ENCODE assay signal across 25 mouse cellular contexts in genomic region chr5:30591786-30592185, GRCm38 (mm10). TPM values are rescaled to one million over a fixed set of nuclear protein-coding genes. Genes with fewer than 3 reads are reported as not detected.
DNase-seq lines count a peak whose midpoint lies in the region; ATAC-seq and TF ChIP-seq lines count a peak whose summit lies in the region.
"Had no signal": no experiment of that assay in that cellular context is flagged by ENCODE, and none has a peak within 500 bp of the region (broad histone marks: within the 10 kb centered on the region; RNA-seq: fewer than 3 reads in every experiment).

No protein-coding gene starts in this region.

- peaks cover 47% of the 10 kb centered on the region for H3K4me1 ChIP-seq in cerebellum, adult 2 months (ENCODE audit: control insufficient read depth, insufficient read depth, low read length)
- H3K4me1 ChIP-seq in heart, embryonic 11.5 days (ENCODE audit: control insufficient read depth, insufficient read depth, low read length): peaks cover 60% of the 10 kb centered on the region
- peaks cover 90% of the 10 kb centered on the region for H3K4me1 ChIP-seq in heart, embryonic 15.5 days (replicated peaks)
- H3K4me1 ChIP-seq in olfactory bulb, adult 2 months (ENCODE audit: control insufficient read depth, insufficient read depth, low read length): peaks cover 77% of the 10 kb centered on the region

- TF ChIP-seq POLR2A in cerebellum, adult 2 months (IDR thresholded peaks at IDR 0.05; ENCODE audit: borderline replicate concordance, insufficient read depth, low read length): no peak
- no peak for TF ChIP-seq POLR2A in olfactory bulb, adult 2 months (IDR thresholded peaks at IDR 0.05; ENCODE audit: insufficient read depth, low read depth, low read length)

- intact Hi-C loops in heart, postnatal 14 days (cut with DNase I): no loop called here

- peak overlapping the region; percentile 58 for H3K27ac ChIP-seq in cerebellum, adult 2 months (ENCODE audit: insufficient read depth, low read length)
- H3K27ac ChIP-seq in heart, embryonic 11.5 days (ENCODE audit: low read depth, low read length): no peak overlapping the region
- peak overlapping the region; percentile 43 for H3K27ac ChIP-seq in heart, embryonic 15.5 days
- H3K27ac ChIP-seq in olfactory bulb, adult 2 months (ENCODE audit: insufficient read depth, low read depth, low read length): peak overlapping the region; percentile 64; the same call in 1 of the 2 replicates
- H3K27ac ChIP-seq: embryonic facial prominence, embryonic 15.5 days; forebrain, embryonic 10.5 days; gastrocnemius, adult 2 months; hindbrain, embryonic 15.5 days; kidney, embryonic 15.5 days had no signal

- peak overlapping the region; percentile 4; the same call in 1 of the 2 replicates for H3K4me2 ChIP-seq in heart, embryonic 11.5 days
- no peak overlapping the region for H3K4me2 ChIP-seq in heart, embryonic 15.5 days
- H3K4me2 ChIP-seq: embryonic facial prominence, embryonic 15.5 days; kidney, embryonic 15.5 days had no signal

- no peaks in the 10 kb centered on the region for H3K36me3 ChIP-seq in heart, embryonic 11.5 days (ENCODE audit: control insufficient read depth, insufficient read depth, low read length)
- H3K36me3 ChIP-seq in heart, embryonic 15.5 days: no peaks in the 10 kb centered on the region
- H3K36me3 ChIP-seq: embryonic facial prominence, embryonic 15.5 days; forebrain, embryonic 10.5 days; hindbrain, embryonic 15.5 days; kidney, embryonic 15.5 days had no signal

- no peak for ATAC-seq in heart, embryonic 11.5 days (replicated peaks; ENCODE audit: insufficient number of reproducible peaks, low FRiP score, low TSS enrichment)
- no peak for ATAC-seq in heart, embryonic 15.5 days (replicated peaks; ENCODE audit: insufficient number of reproducible peaks, insufficient read depth, low FRiP score, low read depth)
- ATAC-seq: activated CD4-positive, CD25-positive, alpha-beta regulatory T cell, adult 4 months; forebrain, embryonic 14.5 days; intestine, embryonic 16.5 days; Patski had no signal

- H3K27me3 ChIP-seq in cerebellum, adult 2 months (ENCODE audit: control insufficient read depth, insufficient read depth, low read length): no peaks in the 10 kb centered on the region
- H3K27me3 ChIP-seq in heart, embryonic 11.5 days (ENCODE audit: control insufficient read depth, insufficient read depth, low read length): peaks cover 28% of the 10 kb centered on the region
- peaks cover 30% of the 10 kb centered on the region for H3K27me3 ChIP-seq in heart, embryonic 15.5 days

- peak overlapping the region; percentile 46 for H3K4me3 ChIP-seq in cerebellum, adult 2 months (replicated peaks; ENCODE audit: insufficient read depth, low read depth, low read length)
- H3K4me3 ChIP-seq in heart, embryonic 11.5 days (ENCODE audit: low read depth, low read length): no peak overlapping the region
- H3K4me3 ChIP-seq in heart, embryonic 15.5 days: no peak overlapping the region
- H3K4me3 ChIP-seq in olfactory bulb, adult 2 months (ENCODE audit: insufficient read depth, low read depth, low read length): 0 out of 2 replicates have a peak overlapping the region, but pooled peaks have one; percentile 5
- H3K4me3 ChIP-seq: embryonic facial prominence, embryonic 15.5 days; erythroblast, embryonic 14.5 days; forebrain, embryonic 10.5 days; gastrocnemius, adult 2 months; hindbrain, embryonic 15.5 days; kidney, embryonic 15.5 days had no signal

- TF ChIP-seq CTCF in cerebellum, adult 2 months (IDR thresholded peaks at IDR 0.05; ENCODE audit: borderline replicate concordance, insufficient read depth, low read depth, low read length): no peak
- no peak for TF ChIP-seq CTCF in olfactory bulb, adult 2 months (IDR thresholded peaks at IDR 0.05; ENCODE audit: insufficient read depth, low read depth, low read length)

- DNase-seq in cerebellum, adult 2 months: no peak
- DNase-seq in cerebellum, postnatal 10 days: no peak
- no peak for DNase-seq in heart, postnatal 14 days
- DNase-seq in heart, adult 11 months: no peak
- DNase-seq: embryo, embryonic 11 days; gastrocnemius, adult 2 months; gastrocnemius, postnatal 25 days; kidney, adult 2 months had no signal

- 11% methylated on average over 8 of the region's 8 CpGs for WGBS in cerebellum, adult 2 months
- WGBS in heart, embryonic 11.5 days (ENCODE audit: insufficient replicate concordance): 65% methylated on average over 8 of the region's 8 CpGs
- 69% methylated on average over 8 of the region's 8 CpGs for WGBS in heart, embryonic 15.5 days
- 56% methylated on average over 8 of the region's 8 CpGs for WGBS in olfactory bulb, adult 2 months

- H3K9me3 ChIP-seq in heart, embryonic 11.5 days (replicated peaks; ENCODE audit: control insufficient read depth, low read length): no peaks in the 10 kb centered on the region
- H3K9me3 ChIP-seq in heart, embryonic 15.5 days (replicated peaks): no peaks in the 10 kb centered on the region
- H3K9me3 ChIP-seq: embryonic facial prominence, embryonic 15.5 days; forebrain, embryonic 10.5 days; hindbrain, embryonic 15.5 days; kidney, embryonic 15.5 days had no signal

- H3K9ac ChIP-seq in heart, embryonic 11.5 days (ENCODE audit: low read depth, low read length): no peak overlapping the region
- H3K9ac ChIP-seq in heart, embryonic 15.5 days: no peak overlapping the region
- H3K9ac ChIP-seq: embryonic facial prominence, embryonic 15.5 days; hindbrain, embryonic 15.5 days; kidney, embryonic 15.5 days had no signal

RNA-seq across cellular contexts. Expression of gene Kcnk3, which starts 3.8 kb away (rescaled TPM):
- polyA plus RNA-seq in cerebellum, adult 2 months (2012; rRNA removed): 81.9 and 93.9 TPM in 2 replicates
- polyA plus RNA-seq in heart, embryonic 11.5 days (2014; fragmentation: Nextera tagmentation; extraction: Ambion mirVana): 36.8 and 37.8 TPM in 2 replicates
- 100 to 1,000 TPM; 181 to 186 TPM for total RNA-seq in heart, postnatal 14 days (2021)
- 16.5 and 27.5 TPM in 2 replicates for polyA plus RNA-seq in heart, embryonic 15.5 days (2015; fragmentation: Nextera tagmentation; extraction: Ambion mirVana)
- polyA plus RNA-seq in olfactory bulb, adult 2 months (2012; ENCODE audit: insufficient read depth, insufficient read length, low replicate concordance, missing spikeins): not detected in 2 replicates
- total RNA-seq: CH12.LX; common myeloid progenitor, adult 5-6 weeks; granulocyte monocyte progenitor cell, adult 5-6 weeks had no signal
- polyA plus RNA-seq: activated CD4-positive, CD25-positive, alpha-beta regulatory T cell, adult 4 months; erythroblast, embryonic 14.5 days; Patski had no signal

RNA-seq across cellular contexts. Expression of gene Cib4, which starts 46.1 kb away (rescaled TPM):
- polyA plus RNA-seq in cerebellum, adult 2 months (2012; rRNA removed): not detected in 2 replicates
- not detected in 2 replicates for polyA plus RNA-seq in heart, embryonic 11.5 days (2014; fragmentation: Nextera tagmentation; extraction: Ambion mirVana)
- not detected for total RNA-seq in heart, postnatal 14 days (2021)
- not detected in 2 replicates for polyA plus RNA-seq in heart, embryonic 15.5 days (2015; fragmentation: Nextera tagmentation; extraction: Ambion mirVana)
- not detected in 2 replicates for polyA plus RNA-seq in olfactory bulb, adult 2 months (2012; ENCODE audit: insufficient read depth, insufficient read length, low replicate concordance, missing spikeins)
- total RNA-seq: CH12.LX; common myeloid progenitor, adult 5-6 weeks; gastrocnemius, adult 2 months; gastrocnemius, postnatal 25 days; granulocyte monocyte progenitor cell, adult 5-6 weeks had no signal
- polyA plus RNA-seq: activated CD4-positive, CD25-positive, alpha-beta regulatory T cell, adult 4 months; embryonic facial prominence, embryonic 11.5 days; erythroblast, embryonic 14.5 days; forebrain, embryonic 10.5 days; forebrain, embryonic 14.5 days; hindbrain, embryonic 11.5 days; hindbrain, embryonic 15.5 days; intestine, embryonic 16.5 days; kidney, adult 2 months; kidney, embryonic 15.5 days; Patski had no signal

RNA-seq across cellular contexts. Expression of gene Slc35f6, which starts 55.9 kb away (rescaled TPM):
- 57.1 and 60.9 TPM in 2 replicates for polyA plus RNA-seq in cerebellum, adult 2 months (2012; rRNA removed)
- polyA plus RNA-seq in heart, embryonic 11.5 days (2014; fragmentation: Nextera tagmentation; extraction: Ambion mirVana): 21.6 and 22.9 TPM in 2 replicates
- 10 to 100 TPM; 37.4 to 39.9 TPM for total RNA-seq in heart, postnatal 14 days (2021)
- 22.2 and 28.2 TPM in 2 replicates for polyA plus RNA-seq in heart, embryonic 15.5 days (2015; fragmentation: Nextera tagmentation; extraction: Ambion mirVana)
- not detected in 2 replicates for polyA plus RNA-seq in olfactory bulb, adult 2 months (2012; ENCODE audit: insufficient read depth, insufficient read length, low replicate concordance, missing spikeins)

Comparison
In these comparisons a context has a peak if more than half of its experiments do, and no peak if none do; other contexts are left out.
1. H3K4me3 ChIP-seq: peak in cerebellum, adult 2 months (single experiment) and olfactory bulb, adult 2 months (single experiment); none in heart, embryonic 11.5 days (single experiment) and heart, embryonic 15.5 days (single experiment).
2. RNA of gene Kcnk3, which starts 3.8 kb away (polyA plus RNA-seq): 81.9 to 93.9 TPM in cerebellum, adult 2 months, 36.8 to 37.8 TPM in heart, embryonic 11.5 days and 16.5 to 27.5 TPM in heart, embryonic 15.5 days; not detected in olfactory bulb, adult 2 months; every median in the first group is over 10 times any median in the second.